Mouse (Mus musculus) MN1 (cell line): ENCODE results near the gene Mrm3.
"Not testable (repeated sequence)": the region's sequence is repeated elsewhere in the genome, so short reads cannot be mapped to it uniquely, and the experiment has no call there.

ENCODE experiments used
- DNase-seq: peaks from one replicate; pipeline ENCODE4 v3.0.0-alpha.2; 2016; ENCODE audit warnings: low spot score

Gene Mrm3

GRCm38 (mm10) chr11:76242901-76243810 lies at the start of gene Mrm3, which contains the start of gene Glod4:
Mrm3 (plus strand) TSS chr11:76243715.
Glod4 (minus strand) TSS chr11:76243725.
- peak; percentile 90 for DNase-seq

GRCm38 (mm10) chr11:76196275-76196976 lies 47.1 kb upstream of the Mrm3 start:
- peak; percentile 15 for DNase-seq

- no peak for DNase-seq
These were observed 46.5 kb upstream of the Mrm3 start for GRCm38 (mm10) chr11:76196977-76197469.

- peak; percentile 84 for DNase-seq
These were observed 41.5 kb upstream of the Mrm3 start for GRCm38 (mm10) chr11:76201761-76202674.

GRCm38 (mm10) chr11:76206793-76207192 lies 36.7 kb upstream of the Mrm3 start:
- DNase-seq: no peak

- DNase-seq: no peak
These were observed 33.1 kb upstream of the Mrm3 start for GRCm38 (mm10) chr11:76210228-76210985.

GRCm38 (mm10) chr11:76211595-76211994 lies 31.9 kb upstream of the Mrm3 start:
- not testable (repeated sequence) for DNase-seq

GRCm38 (mm10) chr11:76213841-76214240 lies 29.7 kb upstream of the Mrm3 start:
- no peak for DNase-seq

- DNase-seq: no peak
These were observed 28.5 kb upstream of the Mrm3 start for GRCm38 (mm10) chr11:76215011-76215410.

GRCm38 (mm10) chr11:76216049-76216540 lies 27.4 kb upstream of the Mrm3 start:
- DNase-seq: no peak

- peak; percentile 43 for DNase-seq
These were observed 26.7 kb upstream of the Mrm3 start for GRCm38 (mm10) chr11:76216681-76217389.

GRCm38 (mm10) chr11:76217390-76217800 lies 26.1 kb upstream of the Mrm3 start, which contains the start of the genes Dbil5 and Gemin4:
Dbil5 (plus strand) TSS chr11:76217608.
Gemin4 (minus strand) TSS chr11:76217664.
- DNase-seq: peak; percentile 96

GRCm38 (mm10) chr11:76224631-76225030 lies 18.9 kb upstream of the Mrm3 start:
- no peak for DNase-seq

- no peak for DNase-seq
These were observed 18.5 kb upstream of the Mrm3 start for GRCm38 (mm10) chr11:76225051-76225450.

- DNase-seq: no peak
These were observed 7.4 kb upstream of the Mrm3 start for GRCm38 (mm10) chr11:76236136-76236535.

GRCm38 (mm10) chr11:76239750-76240149 lies 3.8 kb upstream of the Mrm3 start:
- DNase-seq: no peak

GRCm38 (mm10) chr11:76243811-76244546 lies 464 bp downstream of the Mrm3 start:
- DNase-seq: peak; percentile 93

- DNase-seq: no peak
These were observed 2.9 kb downstream of the Mrm3 start for GRCm38 (mm10) chr11:76246439-76246838.

GRCm38 (mm10) chr11:76247239-76247638 lies 3.7 kb downstream of the Mrm3 start:
- DNase-seq: peak; percentile 22
